Mouse (Mus musculus): ENCODE measurements around the gene Prkg1. TPM values are rescaled to one million over a fixed set of nuclear protein-coding genes. Genes with fewer than 3 reads are reported as not detected.

Prkg1 gene
- polyA plus RNA-seq, 1 experiment from 2014 or later = 12.0 TPM

DNA sequence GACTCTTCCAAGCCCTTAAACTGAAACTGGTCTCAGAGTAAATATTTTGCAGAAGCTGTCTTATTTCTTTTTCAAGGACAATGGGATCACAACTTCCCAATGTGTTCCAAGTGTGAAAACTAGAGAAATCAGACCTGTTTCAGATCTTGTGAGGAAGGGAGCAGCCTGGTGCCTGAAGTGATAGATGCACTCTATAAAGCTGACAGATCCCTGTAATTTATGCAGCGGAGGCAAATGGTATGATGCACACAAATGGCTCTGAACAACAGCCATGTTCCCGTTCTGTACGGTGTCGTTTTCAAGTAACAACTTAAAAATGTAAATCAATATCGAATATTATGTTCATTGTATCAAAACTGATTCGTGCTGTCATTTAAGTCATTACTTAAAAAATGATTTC, 1076.9 kb downstream of the Prkg1 start:
- Histone ChIP-seq H3K27ac (no peak overlapping the region), H3K4me3 (no peak overlapping the region), H3K9me3 (no peaks in the 10 kb centered on the region), H3K4me1 (no peaks in the 10 kb centered on the region), H3K27me3 (ENCODE audit: insufficient read depth, poor library complexity, severe bottlenecking) (no peaks in the 10 kb centered on the region), H3K36me3 (no peaks in the 10 kb centered on the region)
- 82% methylated on average over 6 of the region's 6 CpGs for WGBS
- DNase-seq (ENCODE audit: low spot score) = no peak

DNA sequence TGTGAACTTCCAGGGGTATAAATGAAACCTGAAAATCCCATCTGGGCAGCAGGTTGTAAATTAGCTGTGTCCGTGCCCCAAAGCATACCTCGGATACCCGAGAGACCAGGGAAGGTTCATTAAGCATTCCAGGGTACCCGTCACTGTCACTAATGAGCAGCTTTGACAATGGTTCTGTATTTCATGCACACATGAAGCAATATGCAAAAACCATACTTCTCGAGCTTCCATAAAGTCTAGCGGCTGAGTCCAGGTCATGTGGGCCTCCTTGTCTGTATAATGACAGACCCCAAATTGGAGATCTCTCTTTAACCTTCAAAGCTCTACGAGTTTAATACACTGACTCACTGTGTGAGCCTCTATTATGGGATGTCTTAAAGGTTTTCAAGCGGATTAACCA, 1088.5 kb downstream of the Prkg1 start:
- no peaks in the 10 kb centered on the region for H3K4me1 ChIP-seq
- no peak for DNase-seq (ENCODE audit: low spot score)
- H3K9me3 ChIP-seq = no peaks in the 10 kb centered on the region
- WGBS = 82% methylated on average over 8 of the region's 8 CpGs
- no peak overlapping the region for H3K4me3 ChIP-seq
- no peak overlapping the region for H3K27ac ChIP-seq
- no peaks in the 10 kb centered on the region for H3K36me3 ChIP-seq
- H3K27me3 ChIP-seq (ENCODE audit: insufficient read depth, poor library complexity, severe bottlenecking) = no peaks in the 10 kb centered on the region

DNA sequence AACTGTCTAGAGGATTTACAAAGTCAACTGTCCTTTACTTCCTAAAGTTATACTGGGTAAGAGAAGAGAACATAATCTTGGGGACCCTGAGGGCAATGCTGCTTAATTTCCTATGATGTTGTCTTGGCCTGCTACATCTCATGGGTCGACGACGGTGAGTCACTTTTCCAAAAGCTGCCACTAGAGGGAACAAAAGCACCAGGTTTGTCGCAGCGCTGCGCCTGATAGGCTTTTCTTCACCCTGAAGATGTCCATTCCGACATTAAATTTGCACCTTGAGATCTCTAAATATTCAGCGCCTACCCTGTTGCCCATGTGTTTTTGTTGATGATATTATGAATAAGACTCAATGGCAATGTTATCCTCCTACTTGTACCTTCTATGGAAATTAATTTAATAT, 1100.6 kb downstream of the Prkg1 start:
- no peaks in the 10 kb centered on the region for H3K36me3 ChIP-seq
- H3K4me3 ChIP-seq = no peak overlapping the region
- no peaks in the 10 kb centered on the region for H3K4me1 ChIP-seq
- WGBS = 7% methylated on average over 8 of the region's 8 CpGs
- peak; percentile 76 for DNase-seq (ENCODE audit: low spot score)
- no peaks in the 10 kb centered on the region for H3K27me3 ChIP-seq (ENCODE audit: insufficient read depth, poor library complexity, severe bottlenecking)
- no peaks in the 10 kb centered on the region for H3K9me3 ChIP-seq
- H3K27ac ChIP-seq = no peak overlapping the region

DNA sequence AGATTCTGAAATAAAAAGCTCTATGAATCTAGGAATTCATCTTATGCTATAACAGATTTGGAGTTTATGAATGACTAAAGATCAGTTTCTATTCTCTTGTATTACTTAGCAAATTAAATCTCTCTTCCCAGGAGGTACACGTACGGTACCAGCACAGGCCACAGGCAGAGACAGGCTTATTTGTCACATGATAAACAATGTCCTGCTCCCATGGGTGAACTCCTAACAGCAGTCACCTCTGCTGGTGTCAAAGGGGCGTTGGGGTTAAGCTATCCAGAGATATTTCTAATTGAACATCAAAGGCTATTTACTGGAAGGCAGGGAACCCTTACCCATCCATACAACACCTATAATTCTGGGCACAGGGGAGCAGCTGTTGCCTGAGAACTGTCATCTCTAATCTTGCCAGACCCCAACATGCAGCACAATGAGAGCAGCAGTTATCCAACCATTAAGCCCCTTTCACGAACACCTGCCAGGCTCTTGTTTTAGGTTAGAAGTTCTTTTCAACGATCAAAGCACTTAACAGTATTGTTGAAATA, 1122.1 kb downstream of the Prkg1 start:
- peaks cover 8% of the 10 kb centered on the region; the same call in 1 of the 2 replicates for H3K4me1 ChIP-seq
- WGBS = 42% methylated on average over 5 of the region's 5 CpGs
- H3K36me3 ChIP-seq = no peaks in the 10 kb centered on the region
- no peak for DNase-seq (ENCODE audit: low spot score)
- no peak overlapping the region for H3K27ac ChIP-seq
- no peaks in the 10 kb centered on the region for H3K9me3 ChIP-seq
- no peaks in the 10 kb centered on the region for H3K27me3 ChIP-seq (ENCODE audit: insufficient read depth, poor library complexity, severe bottlenecking)
- H3K4me3 ChIP-seq = no peak overlapping the region

DNA sequence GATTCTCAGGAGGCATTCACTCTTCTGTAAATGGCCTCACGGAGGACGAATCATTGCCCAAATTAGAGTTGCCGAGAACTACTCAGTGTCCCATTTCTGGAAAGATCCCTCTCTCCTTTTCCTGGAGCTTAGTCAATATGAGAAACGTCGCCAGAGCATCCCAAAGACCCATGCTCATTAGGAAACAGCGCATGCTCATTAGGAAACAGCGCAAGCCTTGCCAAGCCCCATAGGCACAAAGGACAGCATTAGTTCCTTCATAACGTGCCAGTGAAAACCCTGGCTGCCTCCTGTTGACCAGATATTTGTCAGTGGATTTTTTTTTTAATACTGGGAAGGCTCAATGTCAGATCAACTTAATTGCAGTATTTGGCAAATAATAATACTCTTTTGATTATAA, 1127.4 kb downstream of the Prkg1 start:
- no peaks in the 10 kb centered on the region for H3K27me3 ChIP-seq (ENCODE audit: insufficient read depth, poor library complexity, severe bottlenecking)
- no peaks in the 10 kb centered on the region for H3K36me3 ChIP-seq
- no peak overlapping the region for H3K4me3 ChIP-seq
- H3K9me3 ChIP-seq = no peaks in the 10 kb centered on the region
- no peak for DNase-seq (ENCODE audit: low spot score)
- 80% methylated on average over 8 of the region's 8 CpGs for WGBS
- no peaks in the 10 kb centered on the region for H3K4me1 ChIP-seq
- no peak overlapping the region for H3K27ac ChIP-seq

DNA sequence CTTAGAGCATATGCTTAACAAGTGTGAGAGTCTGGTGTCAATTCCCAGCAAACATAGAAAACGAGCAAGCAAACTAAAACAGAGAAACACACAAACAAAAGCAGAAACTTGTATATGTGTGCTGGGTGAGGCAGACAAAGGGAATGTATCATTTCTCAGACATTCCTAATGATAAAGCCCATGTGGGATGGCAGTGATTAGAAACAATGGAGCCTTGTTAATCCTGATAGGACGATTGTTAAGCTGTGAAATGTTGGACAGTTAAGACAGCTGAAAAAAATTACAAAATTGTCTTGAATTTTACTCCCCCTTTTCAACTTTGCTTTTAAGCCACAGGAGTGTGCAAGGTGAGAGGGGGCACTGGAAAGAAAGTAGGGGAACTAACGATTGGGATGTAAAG, 1133.8 kb downstream of the Prkg1 start:
- no peaks in the 10 kb centered on the region for H3K36me3 ChIP-seq
- DNase-seq (ENCODE audit: low spot score) = no peak
- no peaks in the 10 kb centered on the region for H3K9me3 ChIP-seq
- no peaks in the 10 kb centered on the region for H3K27me3 ChIP-seq (ENCODE audit: insufficient read depth, poor library complexity, severe bottlenecking)
- H3K27ac ChIP-seq = no peak overlapping the region
- 46% methylated on average over 3 of the region's 3 CpGs for WGBS
- peaks cover 9% of the 10 kb centered on the region; the same call in 1 of the 2 replicates for H3K4me1 ChIP-seq
- H3K4me3 ChIP-seq = no peak overlapping the region

DNA sequence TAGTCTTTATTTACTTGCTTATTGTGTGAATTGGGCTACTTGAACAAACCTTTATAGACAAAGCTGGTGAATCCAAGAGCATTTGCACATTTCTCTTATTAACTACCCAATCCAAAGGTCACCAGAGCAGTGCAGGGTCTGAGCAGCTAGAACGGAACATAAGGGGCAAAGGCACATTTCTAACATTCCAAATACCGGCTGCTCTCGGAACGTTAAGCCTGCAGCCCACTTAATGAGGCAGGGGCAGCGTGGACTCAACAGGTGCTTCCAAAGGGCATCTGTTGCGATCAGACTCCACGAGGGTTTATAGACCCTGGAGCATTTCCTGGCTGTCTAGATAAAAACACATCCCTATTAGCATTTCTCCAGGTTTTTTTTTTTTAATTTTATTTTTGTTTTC, 1138.8 kb downstream of the Prkg1 start:
- no peak for DNase-seq (ENCODE audit: low spot score)
- no peaks in the 10 kb centered on the region for H3K27me3 ChIP-seq (ENCODE audit: insufficient read depth, poor library complexity, severe bottlenecking)
- H3K9me3 ChIP-seq = no peaks in the 10 kb centered on the region
- no peaks in the 10 kb centered on the region for H3K36me3 ChIP-seq
- H3K27ac ChIP-seq = peak overlapping the region; percentile 67; the same call in 1 of the 2 replicates
- peaks cover 22% of the 10 kb centered on the region for H3K4me1 ChIP-seq
- WGBS = 27% methylated on average over 7 of the region's 7 CpGs
- H3K4me3 ChIP-seq = no peak overlapping the region

DNA sequence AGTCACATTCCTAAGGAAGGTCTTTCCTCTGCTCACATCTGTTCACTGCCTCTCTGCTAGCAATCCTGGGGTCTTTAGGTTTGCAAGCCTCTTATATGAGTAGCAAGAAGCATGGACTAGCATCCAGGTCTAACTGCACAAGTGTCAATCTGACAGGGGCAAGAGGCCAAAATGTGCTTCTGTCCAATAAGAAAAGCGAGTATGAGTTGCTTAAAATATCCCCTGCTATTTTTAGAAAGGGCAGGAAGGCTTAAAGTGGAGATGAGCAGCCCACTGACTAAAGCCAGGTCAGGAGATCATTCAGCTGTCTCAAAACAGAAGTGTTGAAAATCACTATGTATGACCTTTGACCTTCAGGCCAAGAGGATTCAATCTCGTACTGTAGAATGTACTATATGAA, 1139.4 kb downstream of the Prkg1 start:
- WGBS = 22% methylated on average over 2 of the region's 2 CpGs
- H3K9me3 ChIP-seq = no peaks in the 10 kb centered on the region
- H3K4me1 ChIP-seq = peaks cover 21% of the 10 kb centered on the region
- peak overlapping the region; percentile 74; the same call in 1 of the 2 replicates for H3K27ac ChIP-seq
- peak overlapping the region; percentile 45 for H3K4me3 ChIP-seq
- H3K27me3 ChIP-seq (ENCODE audit: insufficient read depth, poor library complexity, severe bottlenecking) = no peaks in the 10 kb centered on the region
- no peaks in the 10 kb centered on the region for H3K36me3 ChIP-seq
- DNase-seq (ENCODE audit: low spot score) = no peak

DNA sequence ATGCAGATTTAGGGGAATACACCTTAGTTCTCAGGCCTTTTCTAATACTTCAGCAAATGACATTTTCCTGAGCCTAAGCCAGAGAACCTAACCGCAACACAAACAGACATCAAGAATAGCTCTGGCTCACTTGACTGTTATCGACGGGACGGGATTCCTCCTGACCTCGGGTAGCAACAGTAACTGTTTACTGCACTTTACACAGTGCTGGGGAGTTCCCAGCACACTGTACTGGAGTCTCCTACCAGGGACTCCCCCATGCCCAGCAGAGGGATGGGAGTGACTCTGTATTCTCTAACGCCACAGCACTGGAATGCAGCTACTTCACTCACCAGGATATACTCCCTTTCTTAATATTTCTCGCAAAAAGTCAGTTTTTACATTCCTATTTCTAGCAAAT, 1141.2 kb downstream of the Prkg1 start:
- no peaks in the 10 kb centered on the region for H3K36me3 ChIP-seq
- no peaks in the 10 kb centered on the region for H3K9me3 ChIP-seq
- peak overlapping the region; percentile 45 for H3K4me3 ChIP-seq
- DNase-seq (ENCODE audit: low spot score) = peak; percentile 88
- H3K4me1 ChIP-seq = peaks cover 21% of the 10 kb centered on the region
- WGBS = 30% methylated on average over 7 of the region's 7 CpGs
- H3K27ac ChIP-seq = peak overlapping the region; percentile 26; the same call in 1 of the 2 replicates
- no peaks in the 10 kb centered on the region for H3K27me3 ChIP-seq (ENCODE audit: insufficient read depth, poor library complexity, severe bottlenecking)

DNA sequence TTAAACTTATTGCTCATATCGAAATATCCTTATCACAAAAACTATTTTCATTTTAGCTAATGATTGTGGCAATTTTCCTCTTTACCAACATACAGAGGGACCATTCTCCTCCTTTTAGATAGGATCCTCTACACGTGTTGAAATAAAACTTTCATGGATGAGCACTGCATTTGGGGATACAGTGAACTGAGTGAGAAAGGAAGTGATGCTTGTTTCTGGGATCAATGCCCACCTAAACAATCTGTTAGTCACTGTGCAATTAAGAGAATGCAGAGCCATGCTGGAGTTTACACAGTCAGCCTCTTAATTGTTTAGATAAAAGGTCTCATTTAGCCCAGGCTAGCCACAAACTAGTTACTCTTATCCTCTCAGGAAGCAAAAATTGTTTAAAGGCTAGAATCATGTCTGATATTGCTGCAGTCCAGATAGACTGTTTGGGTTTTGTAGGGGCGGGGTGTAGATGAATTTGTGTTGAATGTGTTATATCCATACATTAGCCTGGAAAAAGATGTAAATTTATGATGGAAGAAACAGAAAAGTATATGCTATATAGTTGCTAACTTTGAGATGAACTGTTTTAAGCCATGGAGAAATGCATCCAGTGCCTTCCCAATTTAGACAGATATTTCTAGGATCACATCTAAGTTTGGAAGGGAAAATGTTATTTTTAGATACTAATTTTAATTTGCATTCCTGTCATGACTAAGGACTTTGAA, 1151.5 kb downstream of the Prkg1 start:
- 79% methylated on average over 3 of the region's 3 CpGs for WGBS
- Histone ChIP-seq H3K4me1 (no peaks in the 10 kb centered on the region), H3K4me3 (no peak overlapping the region), H3K27ac (no peak overlapping the region), H3K36me3 (peaks cover 4% of the 10 kb centered on the region; the same call in 1 of the 2 replicates), H3K27me3 (ENCODE audit: insufficient read depth, poor library complexity, severe bottlenecking) (no peaks in the 10 kb centered on the region), H3K9me3 (peaks cover 3% of the 10 kb centered on the region; the same call in 1 of the 2 replicates)
- DNase-seq (ENCODE audit: low spot score) = no peak

DNA sequence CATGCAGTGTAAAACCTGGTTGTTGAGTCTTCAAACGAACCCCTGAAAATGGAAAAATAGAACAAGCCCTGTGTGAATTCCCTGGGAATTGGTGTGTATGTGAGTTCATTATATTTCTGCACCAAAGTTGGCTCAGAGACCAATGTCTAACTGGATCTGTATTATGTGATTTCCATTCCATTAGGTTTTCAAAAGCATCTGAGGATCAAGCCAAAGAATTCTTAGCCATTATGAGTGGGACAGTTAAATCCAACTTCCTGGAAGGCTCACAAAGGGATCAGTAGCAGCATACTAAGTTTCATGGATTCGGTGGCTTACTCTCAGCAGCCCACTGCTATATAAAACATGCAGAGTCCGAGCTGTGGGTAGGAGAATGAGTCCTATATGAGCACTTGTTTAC, 1178.5 kb downstream of the Prkg1 start:
- H3K4me3 ChIP-seq = no peak overlapping the region
- no peaks in the 10 kb centered on the region for H3K36me3 ChIP-seq
- H3K27me3 ChIP-seq (ENCODE audit: insufficient read depth, poor library complexity, severe bottlenecking) = no peaks in the 10 kb centered on the region
- no peaks in the 10 kb centered on the region for H3K4me1 ChIP-seq
- DNase-seq (ENCODE audit: low spot score) = no peak
- WGBS = 80% methylated on average over 3 of the region's 3 CpGs
- no peaks in the 10 kb centered on the region for H3K9me3 ChIP-seq
- H3K27ac ChIP-seq = no peak overlapping the region

DNA sequence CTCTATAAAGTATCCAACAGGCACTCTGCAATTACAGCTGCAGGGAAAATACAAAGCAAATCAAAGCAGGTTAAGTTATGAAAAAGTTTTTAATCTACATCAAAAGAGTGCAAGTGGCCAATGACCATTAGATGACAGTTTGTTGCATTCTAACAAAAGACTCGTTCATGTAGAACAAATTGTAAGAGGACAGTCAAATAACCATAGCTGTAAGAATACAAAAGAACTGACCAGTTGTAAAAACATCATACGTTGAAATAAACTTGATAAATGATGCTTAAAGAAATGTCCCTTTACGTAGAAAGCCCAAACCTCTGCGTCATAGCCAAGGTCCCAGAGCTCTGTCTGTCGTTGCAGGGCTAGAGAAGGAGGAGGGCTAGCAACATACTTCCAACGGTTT, 1200.3 kb downstream of the Prkg1 start:
- H3K4me1 ChIP-seq = 0 out of 2 replicates have a peak, but pooled peaks cover 2% of the 10 kb centered on the region
- no peak overlapping the region for H3K27ac ChIP-seq
- H3K27me3 ChIP-seq (ENCODE audit: insufficient read depth, poor library complexity, severe bottlenecking) = no peaks in the 10 kb centered on the region
- H3K36me3 ChIP-seq = no peaks in the 10 kb centered on the region
- WGBS = 83% methylated on average over 6 of the region's 6 CpGs
- no peak overlapping the region for H3K4me3 ChIP-seq
- no peaks in the 10 kb centered on the region; the same call in 1 of the 2 replicates for H3K9me3 ChIP-seq
- no peak for DNase-seq (ENCODE audit: low spot score)

DNA sequence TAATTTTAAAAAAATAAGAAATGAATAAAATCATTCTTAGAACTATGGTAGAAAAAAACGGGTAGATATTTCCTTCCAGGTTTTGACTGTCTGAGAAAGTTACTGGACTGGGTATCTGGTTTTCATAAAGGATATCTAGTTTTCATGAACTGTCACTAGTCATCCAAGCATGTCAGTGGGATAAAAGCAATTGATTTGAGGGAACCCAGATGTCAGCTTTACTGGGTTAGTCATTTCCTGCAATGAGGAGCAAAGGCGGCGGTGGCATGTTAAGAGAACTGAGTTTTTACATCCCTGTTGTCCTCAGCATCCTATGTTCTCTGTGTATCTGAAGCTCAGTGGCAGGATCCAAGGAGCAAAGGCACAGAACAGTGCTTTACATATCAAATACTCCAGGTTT, 1201.0 kb downstream of the Prkg1 start:
- Histone ChIP-seq H3K4me3 (no peak overlapping the region), H3K4me1 (0 out of 2 replicates have a peak, but pooled peaks cover 2% of the 10 kb centered on the region), H3K9me3 (no peaks in the 10 kb centered on the region; the same call in 1 of the 2 replicates), H3K27me3 (ENCODE audit: insufficient read depth, poor library complexity, severe bottlenecking) (no peaks in the 10 kb centered on the region), H3K27ac (no peak overlapping the region), H3K36me3 (no peaks in the 10 kb centered on the region)
- WGBS = 57% methylated on average over 3 of the region's 3 CpGs
- no peak for DNase-seq (ENCODE audit: low spot score)

Measured in heart, embryonic 10.5 days (tissue).